Mouse (Mus musculus): ENCODE data around the gene Apba2.

Gene Apba2

GRCm38 (mm10) chr7:64586571-64586970 is 85.1 kb downstream of the Apba2 start:
- no peak for DNase-seq (ENCODE audit: low spot score in 2 of 2)

- DNase-seq (ENCODE audit: low spot score in 2 of 2), result no peak
Observed at GRCm38 (mm10) chr7:64588636-64589389, 87.3 kb downstream of the Apba2 start.

- no peak for DNase-seq (ENCODE audit: low spot score in 2 of 2)
Observed at GRCm38 (mm10) chr7:64595256-64595655, 93.8 kb downstream of the Apba2 start.

GRCm38 (mm10) chr7:64596652-64597051 is 95.1 kb downstream of the Apba2 start:
- DNase-seq (ENCODE audit: low spot score in 2 of 2), result no peak

- no peak for DNase-seq (ENCODE audit: low spot score in 2 of 2)
Observed at GRCm38 (mm10) chr7:64609866-64610265, 108.4 kb downstream of the Apba2 start.

GRCm38 (mm10) chr7:64610875-64611274 is 109.4 kb downstream of the Apba2 start:
- no peak for DNase-seq (ENCODE audit: low spot score in 2 of 2)

- no peak for DNase-seq (ENCODE audit: low spot score in 2 of 2)
Observed at GRCm38 (mm10) chr7:64619261-64619660, 117.8 kb downstream of the Apba2 start.

- no peak for DNase-seq (ENCODE audit: low spot score in 2 of 2)
Observed at GRCm38 (mm10) chr7:64626494-64626893, 125.0 kb downstream of the Apba2 start.

- DNase-seq (ENCODE audit: low spot score in 2 of 2), result no peak
Observed at GRCm38 (mm10) chr7:64627972-64628655, 126.6 kb downstream of the Apba2 start.

GRCm38 (mm10) chr7:64630697-64631096 is 129.2 kb downstream of the Apba2 start:
- DNase-seq (ENCODE audit: low spot score in 2 of 2), result no peak

- no peak for DNase-seq (ENCODE audit: low spot score in 2 of 2)
Observed at GRCm38 (mm10) chr7:64631131-64631530, 129.6 kb downstream of the Apba2 start.

GRCm38 (mm10) chr7:64631781-64632351 is 130.4 kb downstream of the Apba2 start:
- DNase-seq (ENCODE audit: low spot score in 2 of 2), result no peak

GRCm38 (mm10) chr7:64633182-64633581 is 131.7 kb downstream of the Apba2 start:
- DNase-seq (ENCODE audit: low spot score in 2 of 2), result no peak

GRCm38 (mm10) chr7:64633916-64634315 is 132.4 kb downstream of the Apba2 start:
- no peak for DNase-seq (ENCODE audit: low spot score in 2 of 2)

- no peak for DNase-seq (ENCODE audit: low spot score in 2 of 2)
Observed at GRCm38 (mm10) chr7:64634482-64634881, 133.0 kb downstream of the Apba2 start.

GRCm38 (mm10) chr7:64638922-64639321 is 137.4 kb downstream of the Apba2 start:
- no peak for DNase-seq (ENCODE audit: low spot score in 2 of 2)

GRCm38 (mm10) chr7:64640651-64641050 is 139.1 kb downstream of the Apba2 start:
- DNase-seq (ENCODE audit: low spot score in 2 of 2), result no peak

GRCm38 (mm10) chr7:64642903-64643302 is 141.4 kb downstream of the Apba2 start:
- no peak for DNase-seq (ENCODE audit: low spot score in 2 of 2)

GRCm38 (mm10) chr7:64645458-64645857 is 144.0 kb downstream of the Apba2 start:
- no peak for DNase-seq (ENCODE audit: low spot score in 2 of 2)

- no peak for DNase-seq (ENCODE audit: low spot score in 2 of 2)
Observed at GRCm38 (mm10) chr7:64646046-64646445, 144.5 kb downstream of the Apba2 start.

- DNase-seq (ENCODE audit: low spot score in 2 of 2), result no peak
Observed at GRCm38 (mm10) chr7:64648947-64649607, 147.6 kb downstream of the Apba2 start.

GRCm38 (mm10) chr7:64651963-64652362 is 150.5 kb downstream of the Apba2 start:
- DNase-seq (ENCODE audit: low spot score in 2 of 2), result no peak
